Mouse (Mus musculus): ENCODE results near the gene Madcam1. TPM values are rescaled to one million over a fixed set of nuclear protein-coding genes. Genes with fewer than 3 reads are reported as not detected.

Madcam1 gene
- polyA plus RNA-seq, 1 experiment from 2014 or later, result 0.82 TPM

DNA sequence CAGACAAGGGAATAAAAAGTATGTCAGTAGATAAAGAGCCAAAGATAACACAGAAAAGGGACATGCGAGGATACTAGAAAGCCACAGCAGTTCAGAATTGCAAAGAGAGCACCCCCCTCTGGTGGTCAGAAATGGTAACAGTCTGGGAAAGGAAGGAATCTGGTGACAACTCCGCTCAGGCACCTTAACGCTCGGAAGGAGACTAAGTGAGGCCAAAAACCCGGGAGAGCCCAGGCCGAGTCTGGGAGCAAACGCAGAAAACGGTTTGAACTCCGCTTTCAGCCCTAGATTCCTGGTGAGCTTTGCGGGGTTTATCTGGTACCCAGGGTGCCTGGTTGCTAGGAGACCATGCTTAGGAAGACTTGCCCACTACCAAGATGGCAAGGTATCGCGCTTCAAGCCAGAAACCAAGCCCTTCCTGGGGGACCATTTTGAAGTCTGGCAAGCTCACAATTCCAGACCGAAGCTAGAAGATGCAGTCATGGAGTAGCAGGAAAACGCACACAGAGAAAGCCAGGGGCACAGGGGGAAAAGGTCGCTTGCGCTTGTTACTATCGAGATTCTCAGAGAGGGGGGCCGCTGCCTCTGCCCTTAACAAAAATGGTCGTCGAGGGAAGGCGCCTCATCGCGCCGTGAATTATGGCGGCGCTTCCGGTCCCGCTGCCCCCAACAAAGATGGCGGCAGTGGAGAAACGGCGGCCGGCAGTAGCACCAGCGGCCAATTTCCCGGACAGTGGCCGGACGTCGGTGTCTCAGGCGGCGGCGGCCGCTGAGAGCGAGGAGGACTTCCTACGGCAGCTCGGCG lies 4.6 kb downstream of the Madcam1 start, which contains the start of gene Tpgs1:
Gene Tpgs1, plus strand, starts transcription at position 599 of the 805 bp plus-strand sequence.
- ATAC-seq (ENCODE audit: extremely low read depth, insufficient number of reproducible peaks, low FRiP score, low TSS enrichment), result peak; percentile 62; the same call in 1 of the 2 replicates
- peak within 1 kb of the TSS; percentile 93 for H3K4me2 ChIP-seq
- H3K36me3 ChIP-seq, result peaks cover 22% of the 10 kb centered on the region
- peak within 1 kb of the TSS; percentile 98 for H3K4me3 ChIP-seq
- no peaks in the 10 kb centered on the region for H3K9me3 ChIP-seq
- WGBS, result under 1% methylated on average over 45 of the region's 45 CpGs
- peaks cover 6% of the 10 kb centered on the region; the same call in 1 of the 2 replicates for H3K27me3 ChIP-seq (replicated peaks)
- peak within 1 kb of the TSS; percentile 95 for H3K27ac ChIP-seq (replicated peaks)
- H3K9ac ChIP-seq, result peak within 1 kb of the TSS; percentile 92
- peaks cover 11% of the 10 kb centered on the region for H3K4me1 ChIP-seq

DNA sequence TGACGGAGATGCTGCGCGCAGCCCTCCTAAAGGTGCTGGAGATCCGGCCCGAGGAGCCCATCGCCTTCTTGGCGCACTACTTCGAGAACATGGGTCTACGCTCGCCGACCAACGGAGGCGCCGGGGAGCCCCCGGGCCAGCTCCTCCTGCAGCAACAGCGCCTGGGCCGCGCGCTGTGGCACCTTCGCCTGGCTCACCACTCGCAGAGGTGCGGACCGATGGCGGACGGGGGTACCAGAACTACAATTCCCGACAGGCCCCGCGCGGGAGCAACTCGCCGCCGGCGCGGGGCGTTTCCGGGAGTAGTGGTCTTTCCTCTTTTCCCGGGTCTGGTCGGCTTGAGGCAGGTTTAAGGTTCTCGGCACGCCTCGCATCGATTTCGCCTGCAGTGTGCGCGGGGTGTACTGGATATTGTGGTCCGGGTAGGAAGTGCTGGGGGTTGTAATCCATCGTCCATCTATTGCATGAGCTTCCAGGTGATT lies 5.3 kb downstream of the Madcam1 start:
- peak overlapping the region; percentile 92 for H3K9ac ChIP-seq
- H3K36me3 ChIP-seq, result peaks cover 24% of the 10 kb centered on the region
- peak overlapping the region; percentile 95 for H3K27ac ChIP-seq (replicated peaks)
- peak; percentile 38; the same call in 1 of the 2 replicates for ATAC-seq (ENCODE audit: extremely low read depth, insufficient number of reproducible peaks, low FRiP score, low TSS enrichment)
- H3K4me3 ChIP-seq, result peak overlapping the region; percentile 98
- H3K27me3 ChIP-seq (replicated peaks), result peaks cover 6% of the 10 kb centered on the region; the same call in 1 of the 2 replicates
- peak overlapping the region; percentile 93 for H3K4me2 ChIP-seq
- H3K4me1 ChIP-seq, result peaks cover 11% of the 10 kb centered on the region
- under 1% methylated on average over 47 of the region's 47 CpGs for WGBS
- H3K9me3 ChIP-seq, result no peaks in the 10 kb centered on the region

DNA sequence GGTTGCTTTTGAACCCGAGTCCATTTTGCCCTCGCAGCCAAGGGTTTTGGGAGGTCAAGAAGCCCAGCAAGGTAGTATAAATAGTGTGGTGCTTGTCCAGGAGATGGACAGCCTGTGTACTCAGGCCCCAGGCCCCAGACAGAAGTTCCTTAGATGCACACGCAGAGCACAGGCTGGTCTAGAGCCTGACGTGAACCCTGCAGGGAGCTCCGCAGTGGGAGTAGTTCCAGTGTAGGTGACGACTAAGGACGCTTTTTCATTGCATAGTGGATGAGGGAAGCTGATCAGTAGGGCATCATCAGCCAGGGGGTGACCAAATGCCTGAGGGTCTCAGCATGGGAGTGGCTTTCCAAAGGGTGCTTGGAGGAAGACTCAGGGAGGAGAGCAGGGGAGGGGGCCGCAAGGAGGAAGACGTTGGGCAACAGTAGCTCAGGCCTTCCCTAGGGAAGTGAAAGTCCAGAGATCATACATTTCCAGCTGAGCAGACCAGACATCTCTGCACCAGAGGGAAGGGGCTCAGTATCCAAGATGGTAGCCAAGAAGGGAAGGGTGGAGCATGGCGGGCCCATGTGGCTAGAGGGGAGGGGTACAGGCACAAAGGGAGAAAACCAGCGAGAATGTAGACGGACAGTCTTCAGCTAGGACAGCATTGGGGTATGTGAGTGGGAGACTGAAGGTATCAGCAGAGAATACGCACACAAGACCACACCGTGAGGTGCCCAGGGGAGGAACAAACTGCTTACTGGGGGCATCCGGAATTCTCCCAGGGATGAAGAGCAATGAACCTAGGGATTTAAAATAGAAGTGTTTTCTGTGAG lies 5.9 kb downstream of the Madcam1 start:
- no peak for ATAC-seq (ENCODE audit: extremely low read depth, insufficient number of reproducible peaks, low FRiP score, low TSS enrichment)
- Histone ChIP-seq H3K4me2 (peak overlapping the region; percentile 93), H3K36me3 (peaks cover 24% of the 10 kb centered on the region), H3K9ac (peak overlapping the region; percentile 92), H3K27me3 (replicated peaks) (peaks cover 3% of the 10 kb centered on the region; the same call in 1 of the 2 replicates), H3K4me1 (peaks cover 13% of the 10 kb centered on the region), H3K9me3 (no peaks in the 10 kb centered on the region), H3K27ac (replicated peaks) (peak overlapping the region; percentile 95), H3K4me3 (peak overlapping the region; percentile 98)
- WGBS, result 35% methylated on average over 15 of the region's 15 CpGs

DNA sequence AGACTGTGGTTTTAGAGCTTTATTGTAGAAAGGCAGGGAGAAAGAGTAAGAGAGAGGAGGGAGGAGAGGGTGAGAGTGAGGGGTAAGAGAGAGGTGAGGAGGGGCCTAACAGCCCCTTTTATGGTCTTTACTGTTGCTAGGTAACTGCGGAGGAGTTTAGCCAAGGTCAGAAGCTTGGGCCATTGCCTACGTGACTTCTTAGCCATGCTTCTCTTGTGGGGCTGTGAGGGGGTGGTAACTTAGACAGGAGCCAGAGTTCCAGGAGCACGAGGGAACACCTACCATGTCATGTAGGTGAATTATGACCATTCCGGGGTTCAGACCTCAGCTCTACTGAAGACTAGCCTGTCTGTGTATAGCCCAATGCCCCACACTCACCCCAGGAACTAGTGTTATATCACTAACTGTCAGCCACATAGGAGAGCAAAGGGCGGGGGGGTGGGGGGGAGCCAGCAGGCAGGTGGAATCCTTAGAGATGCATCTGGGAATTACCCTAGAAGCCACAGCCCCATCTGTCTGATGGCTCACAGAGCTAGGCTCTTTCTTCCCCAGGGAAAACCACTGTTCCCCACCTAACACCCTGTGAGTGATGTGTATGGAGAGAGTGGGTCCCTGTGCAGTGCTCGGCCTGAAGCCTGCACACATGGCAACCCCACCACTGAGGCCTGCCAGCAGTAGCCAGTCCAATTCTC lies 7.2 kb downstream of the Madcam1 start:
- no peak overlapping the region for H3K9ac ChIP-seq
- H3K27ac ChIP-seq (replicated peaks), result no peak overlapping the region
- H3K4me1 ChIP-seq, result peaks cover 17% of the 10 kb centered on the region
- no peaks in the 10 kb centered on the region; the same call in 1 of the 2 replicates for H3K27me3 ChIP-seq (replicated peaks)
- H3K36me3 ChIP-seq, result peaks cover 32% of the 10 kb centered on the region
- H3K4me3 ChIP-seq, result no peak overlapping the region
- no peak for ATAC-seq (ENCODE audit: extremely low read depth, insufficient number of reproducible peaks, low FRiP score, low TSS enrichment)
- 79% methylated on average over 5 of the region's 6 CpGs for WGBS
- H3K9me3 ChIP-seq, result no peaks in the 10 kb centered on the region
- H3K4me2 ChIP-seq, result no peak overlapping the region

DNA sequence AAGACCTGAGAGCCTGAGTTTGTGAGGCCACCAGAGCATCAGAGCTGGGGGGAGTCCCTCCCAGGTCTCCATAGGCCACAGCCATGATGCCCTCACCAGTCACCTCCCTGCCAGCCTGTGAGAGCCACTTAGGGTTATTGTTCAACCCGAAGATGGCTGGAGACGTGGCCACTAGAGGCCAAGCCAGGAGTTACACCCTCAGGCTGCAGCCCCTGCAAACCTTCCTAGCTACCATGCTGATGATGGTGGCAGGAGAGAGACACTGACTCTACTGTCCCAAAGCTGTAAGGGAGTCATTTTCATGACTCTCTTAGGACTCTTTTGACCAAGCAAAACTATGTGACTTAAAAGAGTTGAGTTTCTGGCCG lies 7.7 kb downstream of the Madcam1 start:
- 66% methylated on average over 3 of the region's 3 CpGs for WGBS
- ATAC-seq (ENCODE audit: extremely low read depth, insufficient number of reproducible peaks, low FRiP score, low TSS enrichment), result no peak
- Histone ChIP-seq H3K4me3 (no peak overlapping the region), H3K4me2 (no peak overlapping the region), H3K4me1 (peaks cover 17% of the 10 kb centered on the region), H3K27me3 (replicated peaks) (no peaks in the 10 kb centered on the region), H3K27ac (replicated peaks) (no peak overlapping the region), H3K9ac (no peak overlapping the region), H3K36me3 (peaks cover 34% of the 10 kb centered on the region), H3K9me3 (no peaks in the 10 kb centered on the region)

DNA sequence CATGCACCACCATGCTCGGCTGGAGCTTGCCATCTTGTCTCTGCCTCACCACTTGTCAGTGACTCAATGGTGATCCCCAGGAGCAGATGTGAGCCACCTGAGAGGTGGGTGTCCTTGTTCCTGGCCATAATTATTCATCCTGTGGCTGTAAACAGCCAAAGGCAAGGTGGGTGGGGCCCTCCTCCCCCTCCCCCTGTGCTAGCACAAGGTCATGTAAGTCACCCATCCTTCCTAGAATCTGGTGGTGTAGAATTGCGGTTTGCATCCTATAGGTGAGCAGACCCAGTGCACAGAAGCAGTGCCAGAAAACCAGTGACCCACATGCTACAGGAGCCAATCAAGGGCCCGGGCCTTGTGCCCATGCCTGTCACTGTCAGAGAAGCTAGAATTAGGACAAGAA lies 8.7 kb downstream of the Madcam1 start:
- Histone ChIP-seq H3K4me2 (no peak overlapping the region), H3K27ac (replicated peaks) (no peak overlapping the region), H3K36me3 (peaks cover 34% of the 10 kb centered on the region), H3K9ac (no peak overlapping the region), H3K4me1 (peaks cover 17% of the 10 kb centered on the region), H3K9me3 (no peaks in the 10 kb centered on the region), H3K27me3 (replicated peaks) (no peaks in the 10 kb centered on the region), H3K4me3 (no peak overlapping the region)
- 79% methylated on average over 3 of the region's 3 CpGs for WGBS
- no peak for ATAC-seq (ENCODE audit: extremely low read depth, insufficient number of reproducible peaks, low FRiP score, low TSS enrichment)

DNA sequence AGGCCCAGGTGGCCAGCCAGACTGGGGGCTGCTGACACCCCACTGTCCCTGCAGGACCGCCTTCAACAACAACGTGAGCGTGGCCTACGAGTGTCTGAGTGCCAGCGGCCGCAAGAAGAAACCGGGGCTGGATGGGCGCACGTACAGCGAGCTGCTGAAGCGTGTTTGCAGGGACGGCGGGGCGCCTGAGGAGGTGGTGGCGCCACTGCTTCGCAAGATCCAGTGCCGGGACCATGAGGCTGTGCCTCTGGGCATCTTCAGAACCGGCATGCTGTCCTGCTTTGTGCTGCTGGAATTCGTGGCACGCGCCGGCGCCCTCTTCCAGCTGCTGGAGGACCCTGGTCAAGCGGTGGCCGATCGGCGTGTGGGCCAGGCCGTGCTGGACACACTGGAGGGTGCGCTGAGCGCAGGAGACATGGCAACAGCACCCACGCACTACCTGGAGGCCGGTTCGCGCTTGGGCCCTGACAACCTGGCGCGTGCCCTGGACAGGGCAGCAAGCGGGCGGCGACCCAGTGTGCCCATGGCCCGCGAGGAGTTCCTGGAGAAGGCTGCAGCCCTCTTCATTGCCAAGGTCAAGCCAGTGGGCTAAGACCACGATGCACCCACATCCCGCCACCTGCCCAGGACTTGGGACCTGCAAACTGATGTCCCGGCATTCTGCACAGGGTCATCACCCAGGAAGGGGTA lies 11.1 kb downstream of the Madcam1 start:
- Histone ChIP-seq H3K4me2 (no peak overlapping the region), H3K27ac (replicated peaks) (no peak overlapping the region), H3K36me3 (peaks cover 34% of the 10 kb centered on the region), H3K4me1 (peaks cover 11% of the 10 kb centered on the region), H3K27me3 (replicated peaks) (no peaks in the 10 kb centered on the region), H3K9me3 (no peaks in the 10 kb centered on the region), H3K9ac (no peak overlapping the region), H3K4me3 (no peak overlapping the region)
- 46% methylated on average over 44 of the region's 44 CpGs for WGBS
- no peak for ATAC-seq (ENCODE audit: extremely low read depth, insufficient number of reproducible peaks, low FRiP score, low TSS enrichment)

DNA sequence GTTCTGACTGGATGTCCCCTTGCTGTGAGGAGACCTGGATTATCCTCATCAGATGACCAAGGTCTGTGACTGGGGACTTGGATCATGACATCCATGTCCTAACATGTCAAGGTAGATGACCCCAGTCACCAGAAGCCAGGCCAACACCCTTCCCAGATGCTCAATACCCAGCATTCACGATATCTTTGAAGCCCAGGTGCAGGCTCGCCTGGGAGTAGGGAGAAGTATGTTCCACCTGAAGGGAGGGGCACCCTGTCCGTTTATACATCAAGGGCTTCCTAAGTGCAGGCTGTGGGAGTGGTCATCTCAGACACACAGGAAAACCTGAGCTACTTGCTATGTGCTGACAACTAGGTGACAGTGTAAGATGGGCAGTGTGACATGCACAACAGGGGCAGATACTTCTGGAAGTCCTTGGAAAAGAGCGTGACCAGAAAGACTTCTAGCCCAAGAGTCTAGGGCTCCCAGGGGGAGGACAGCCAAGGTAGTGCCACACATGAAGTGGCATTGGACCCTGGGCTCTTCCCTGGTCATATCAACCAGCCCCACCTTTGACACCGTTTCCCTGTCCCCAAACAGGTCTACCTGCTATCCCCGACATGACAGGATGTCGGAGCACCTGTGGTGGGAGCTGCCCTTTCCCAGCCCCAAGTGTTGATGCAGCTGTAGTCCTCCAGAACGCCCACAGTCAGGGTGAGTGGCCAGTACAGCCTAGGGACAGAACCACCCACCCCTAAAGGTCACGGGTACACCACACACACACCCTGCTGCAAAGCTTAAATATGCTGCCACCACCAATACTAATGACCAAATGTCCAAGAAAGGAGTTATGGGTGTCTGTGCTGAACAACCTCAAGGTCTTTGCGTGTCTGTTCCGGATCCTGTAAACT lies 16.5 kb downstream of the Madcam1 start:
- WGBS, result 33% methylated on average over 11 of the region's 11 CpGs
- H3K4me3 ChIP-seq, result peak overlapping the region; percentile 87
- H3K9ac ChIP-seq, result peak overlapping the region; percentile 76
- no peaks in the 10 kb centered on the region for H3K9me3 ChIP-seq
- H3K4me1 ChIP-seq, result peaks cover 42% of the 10 kb centered on the region
- peak overlapping the region; percentile 84 for H3K27ac ChIP-seq (replicated peaks)
- peaks cover 28% of the 10 kb centered on the region for H3K36me3 ChIP-seq
- no peaks in the 10 kb centered on the region for H3K27me3 ChIP-seq (replicated peaks)
- no peak for ATAC-seq (ENCODE audit: extremely low read depth, insufficient number of reproducible peaks, low FRiP score, low TSS enrichment)
- H3K4me2 ChIP-seq, result peak overlapping the region; percentile 74

DNA sequence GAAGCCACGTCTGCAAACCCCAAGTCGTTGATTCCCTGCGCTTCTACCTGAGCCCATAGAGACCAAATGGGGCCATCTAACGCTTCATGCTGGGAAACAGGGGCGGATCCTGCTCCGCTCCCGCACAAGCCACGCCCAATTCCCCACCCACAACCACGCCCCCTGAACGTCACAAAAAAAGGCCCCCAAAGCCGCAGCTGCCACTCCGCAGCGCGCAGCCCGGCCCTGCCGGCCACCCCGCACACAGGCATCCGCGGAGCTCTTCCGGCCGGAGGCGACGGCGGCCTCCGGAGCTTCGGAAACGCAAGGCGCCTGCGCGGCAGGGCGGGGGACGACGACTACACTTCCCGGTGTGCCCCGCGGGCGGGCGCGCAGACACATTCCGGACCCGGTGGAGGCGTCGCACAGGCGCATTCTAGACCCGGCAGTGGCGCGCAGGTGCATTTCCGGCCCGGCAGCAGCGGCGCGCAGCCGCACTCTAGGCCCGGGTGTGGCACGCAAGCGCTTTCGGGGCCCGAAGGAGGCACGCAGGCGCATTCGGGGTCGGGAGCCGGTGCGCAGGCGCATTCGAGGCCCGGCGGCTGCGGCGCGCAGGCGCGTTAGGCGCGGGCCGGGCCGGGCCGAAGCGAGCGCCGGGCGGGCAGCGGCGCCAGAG lies 17.4 kb downstream of the Madcam1 start, which contains the start of gene Cdc34:
Gene Cdc34, plus strand, starts transcription at position 605 of the 655 bp plus-strand sequence.
- H3K27me3 ChIP-seq (replicated peaks), result no peaks in the 10 kb centered on the region
- H3K9me3 ChIP-seq, result no peaks in the 10 kb centered on the region
- H3K4me1 ChIP-seq, result peaks cover 50% of the 10 kb centered on the region
- peak within 1 kb of the TSS; percentile 87 for H3K4me3 ChIP-seq
- H3K36me3 ChIP-seq, result peaks cover 31% of the 10 kb centered on the region
- under 1% methylated on average over 84 of the region's 84 CpGs for WGBS
- H3K4me2 ChIP-seq, result peak within 1 kb of the TSS; percentile 97
- ATAC-seq (ENCODE audit: extremely low read depth, insufficient number of reproducible peaks, low FRiP score, low TSS enrichment), result peak; percentile 86
- H3K9ac ChIP-seq, result peak within 1 kb of the TSS; percentile 96
- H3K27ac ChIP-seq (replicated peaks), result peak within 1 kb of the TSS; percentile 84
